Mouse (Mus musculus): ENCODE data around the gene Il22ra1.
A peak's percentile ranks its signal among the peaks of the same experiment; 100 is the strongest.

The Il22ra1 gene

DNA sequence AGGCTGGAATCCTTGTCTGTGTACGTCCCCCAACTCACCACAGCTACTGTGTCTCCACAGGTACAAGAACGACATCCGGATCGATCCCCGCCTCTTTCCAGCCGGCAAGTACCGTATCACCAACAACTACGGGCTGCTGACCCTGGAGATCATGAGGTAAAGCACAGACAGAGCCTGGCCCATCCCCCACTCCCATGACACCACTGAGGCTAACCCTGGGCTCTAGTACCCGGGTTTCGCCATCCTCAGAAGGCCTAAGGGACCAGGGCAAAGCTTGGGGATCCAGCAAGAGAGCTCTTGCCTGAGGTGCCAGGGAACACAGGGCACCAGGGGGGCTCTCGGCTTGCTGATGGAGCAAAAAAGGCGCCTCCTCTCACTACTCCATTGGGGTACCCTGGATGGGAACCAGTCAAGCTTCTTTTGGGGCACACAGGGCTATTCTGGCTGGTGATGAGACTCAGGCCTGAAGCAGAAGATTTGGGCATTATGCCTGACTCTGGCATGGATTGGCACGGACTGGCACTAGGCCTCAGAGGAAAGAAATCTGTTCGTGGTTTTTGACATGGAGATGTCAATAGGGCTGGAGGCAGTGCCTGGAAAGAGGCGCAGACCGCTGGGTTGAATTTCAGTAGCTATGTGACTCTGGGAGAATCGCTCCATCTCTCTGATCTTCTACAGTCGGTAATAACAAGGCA is 42.8 kb downstream of the Il22ra1 start:
- no peak for DNase-seq (ENCODE audit: low spot score)

- no peak for DNase-seq (ENCODE audit: low spot score)
Measured at GRCm38 (mm10) chr4:135771592-135771991, 43.6 kb downstream of the Il22ra1 start.

DNA sequence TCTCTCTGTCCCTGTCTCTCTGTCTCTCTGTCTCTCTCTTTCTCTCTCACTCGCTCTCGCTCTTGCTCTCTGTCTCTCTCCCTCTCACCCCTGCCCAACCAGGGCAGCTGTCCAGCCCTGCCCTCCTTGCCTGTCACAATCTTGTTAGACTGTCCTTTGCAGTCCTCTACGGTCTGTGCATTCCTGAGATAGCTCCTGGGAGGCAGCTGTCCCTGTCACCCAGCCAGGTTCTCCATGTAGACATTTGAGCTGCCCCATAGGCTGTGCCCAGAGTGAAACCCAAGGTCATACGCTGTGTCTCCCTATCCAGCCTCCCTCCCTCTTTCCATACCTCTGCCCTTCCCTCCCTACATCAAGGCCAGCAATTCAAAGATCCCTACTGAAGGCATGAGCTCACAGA is 44.7 kb downstream of the Il22ra1 start:
- DNase-seq (ENCODE audit: low spot score) = no peak

- DNase-seq (ENCODE audit: low spot score) = no peak
Measured at GRCm38 (mm10) chr4:135774496-135774895, 46.5 kb downstream of the Il22ra1 start.

DNA sequence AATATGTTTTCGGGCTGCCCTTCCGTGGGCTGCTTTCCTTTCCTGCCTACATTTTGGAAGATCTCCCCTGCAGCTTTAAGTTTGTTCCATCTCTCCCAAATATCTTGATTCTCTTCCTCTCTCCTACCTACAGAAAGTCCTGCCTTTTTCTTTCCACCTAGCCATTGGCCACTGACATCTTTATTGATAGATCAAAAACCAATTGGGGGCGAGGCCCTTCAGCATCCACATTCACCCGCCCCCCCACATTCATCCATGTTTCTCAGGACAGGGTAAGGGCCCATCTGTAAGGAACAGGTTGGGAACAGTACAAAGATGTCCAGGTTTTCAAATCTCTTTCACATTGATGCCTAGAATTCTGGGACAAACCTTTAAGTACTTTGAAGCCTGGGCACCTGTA is 48.9 kb downstream of the Il22ra1 start:
- DNase-seq (ENCODE audit: low spot score) = no peak

GRCm38 (mm10) chr4:135779661-135780060 is 51.7 kb downstream of the Il22ra1 start:
- DNase-seq (ENCODE audit: low spot score) = no peak

- DNase-seq (ENCODE audit: low spot score) = no peak
Measured at GRCm38 (mm10) chr4:135780255-135780654, 52.3 kb downstream of the Il22ra1 start.

- no peak for DNase-seq (ENCODE audit: low spot score)
Measured at GRCm38 (mm10) chr4:135781304-135781703, 53.3 kb downstream of the Il22ra1 start.

- no peak for DNase-seq (ENCODE audit: low spot score)
Measured at GRCm38 (mm10) chr4:135786581-135786980, 58.6 kb downstream of the Il22ra1 start.

DNA sequence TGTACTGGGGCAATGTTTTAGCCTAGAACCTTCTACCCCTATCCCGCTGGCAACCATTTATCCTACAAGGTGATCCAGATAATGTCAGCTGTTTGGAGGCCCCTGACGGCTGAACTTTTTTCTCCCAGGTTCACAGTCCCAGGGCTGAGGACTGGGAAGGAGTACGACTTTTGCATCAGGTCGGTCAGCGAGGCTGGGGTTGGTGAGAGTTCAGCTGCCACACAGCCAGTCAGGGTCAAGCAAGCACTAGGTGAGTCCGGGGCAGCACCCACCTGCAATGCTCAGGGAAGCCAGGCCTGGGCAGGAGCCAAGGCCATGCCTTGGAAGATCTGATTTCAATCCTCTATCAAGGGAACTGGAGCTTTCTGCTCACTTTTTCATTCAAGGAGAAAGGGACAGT is 59.3 kb downstream of the Il22ra1 start:
- no peak for DNase-seq (ENCODE audit: low spot score)

GRCm38 (mm10) chr4:135789135-135789534 is 61.2 kb downstream of the Il22ra1 start:
- DNase-seq (ENCODE audit: low spot score) = no peak

- DNase-seq (ENCODE audit: low spot score) = no peak
Measured at GRCm38 (mm10) chr4:135792821-135793220, 64.8 kb downstream of the Il22ra1 start.

- DNase-seq (ENCODE audit: low spot score) = no peak
Measured at GRCm38 (mm10) chr4:135797931-135798330, 70.0 kb downstream of the Il22ra1 start.

GRCm38 (mm10) chr4:135801543-135801942 is 73.6 kb downstream of the Il22ra1 start:
- peak; percentile 97 for DNase-seq (ENCODE audit: low spot score)

Measured in retina, embryonic 14.5 days (tissue).